Comparison of ENCODE assay signal across 24 mouse cellular contexts in the genomic region with DNA sequence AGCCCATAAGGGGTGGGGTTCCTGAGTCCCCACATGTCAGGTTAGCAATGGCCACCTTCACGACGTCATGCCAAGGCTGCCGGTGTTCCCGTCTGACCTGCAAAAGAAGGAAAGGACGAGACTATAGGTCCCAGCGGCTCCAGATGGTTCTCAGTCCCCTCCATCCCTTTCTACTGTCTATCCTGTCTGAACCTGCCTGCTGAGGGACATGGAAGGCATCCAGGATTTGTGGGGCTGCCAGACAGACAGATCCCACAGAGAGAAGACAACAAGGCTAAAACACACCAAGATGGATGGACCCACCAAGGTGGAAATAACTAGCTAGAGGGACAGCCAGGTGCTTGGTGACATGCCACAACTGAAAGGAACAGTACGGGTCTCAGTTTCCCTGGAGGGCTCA.
A peak's percentile ranks its signal among the peaks of the same experiment; 100 is the strongest.
DNase-seq lines count a peak whose midpoint lies in the region; ATAC-seq and TF ChIP-seq lines count a peak whose summit lies in the region.
"Had no signal": no experiment of that assay in that cellular context is flagged by ENCODE, and none has a peak within 500 bp of the region (broad histone marks: within the 10 kb centered on the region; RNA-seq: fewer than 3 reads in every experiment).

No protein-coding gene starts in this region.

- 15% methylated on average over 7 of the region's 7 CpGs for whole genome bisulfite sequencing in cerebellum, adult 2 months
- 82% methylated on average over 7 of the region's 7 CpGs for WGBS in embryonic facial prominence, embryonic 10.5 days
- 88% methylated on average over 7 of the region's 7 CpGs for WGBS in liver, embryonic 12.5 days (ENCODE audit: insufficient replicate concordance)

- H3K36me3 ChIP-seq in embryonic facial prominence, embryonic 10.5 days (replicated peaks), result 0 out of 2 replicates have a peak, but pooled peaks cover 2% of the 10 kb centered on the region
- H3K36me3 ChIP-seq in liver, embryonic 12.5 days, result peaks cover 13% of the 10 kb centered on the region; the same call in 1 of the 2 replicates
- H3K36me3 ChIP-seq: forebrain, embryonic 15.5 days; intestine, embryonic 15.5 days had no signal

- no peaks in the 10 kb centered on the region for H3K27me3 ChIP-seq in cerebellum, adult 2 months (ENCODE audit: control insufficient read depth, insufficient read depth, low read length)
- no peaks in the 10 kb centered on the region for H3K27me3 ChIP-seq in embryonic facial prominence, embryonic 10.5 days (replicated peaks; ENCODE audit: low read depth, poor library complexity, severe bottlenecking)
- H3K27me3 ChIP-seq in liver, embryonic 12.5 days (replicated peaks), result no peaks in the 10 kb centered on the region
- H3K27me3 ChIP-seq: embryonic facial prominence, embryonic 13.5 days; forebrain, embryonic 12.5 days; forebrain, embryonic 15.5 days; heart, embryonic 13.5 days; intestine, embryonic 15.5 days had no signal

- peak; percentile 49 to 56 for DNase-seq in cerebellum, adult 2 months
- peak; percentile 68 for DNase-seq in cerebellum, adult 9-10 months
- peak; percentile 45 to 52 for DNase-seq in cerebellum, postnatal 10 days
- no peak for DNase-seq in embryonic facial prominence, embryonic 10.5 days (ENCODE audit: low spot score)
- DNase-seq in frontal cortex, postnatal 36 days (ENCODE audit: low spot score in 2 of 2), result no peak
- DNase-seq in embryo, embryonic 9.5 days (ENCODE audit: extremely low spot score), result no peak
- DNase-seq: adrenal gland, adult 2 months; adrenal gland, postnatal 36 days; gastrocnemius, postnatal 10 days; gastrocnemius, postnatal 36 days; heart, adult 2 months; heart, postnatal 14 days; heart, postnatal 4 days; kidney, adult 11 months; kidney, adult 9 months had no signal

- no peak for ATAC-seq in cerebellum, adult (ENCODE audit: insufficient number of reproducible peaks, low FRiP score, low TSS enrichment)
- no peak for ATAC-seq in liver, embryonic 12.5 days
- ATAC-seq: forebrain, embryonic 15.5 days had no signal

- no peak for TF ChIP-seq CTCF in cerebellum, adult 2 months (IDR thresholded peaks at IDR 0.05; ENCODE audit: borderline replicate concordance, insufficient read depth, low read depth, low read length)

- H3K4me2 ChIP-seq in liver, embryonic 12.5 days, result no peak overlapping the region
- H3K4me2 ChIP-seq: embryonic facial prominence, embryonic 13.5 days; forebrain, embryonic 12.5 days; forebrain, embryonic 15.5 days; heart, embryonic 13.5 days; intestine, embryonic 15.5 days had no signal

- H3K9me3 ChIP-seq in embryonic facial prominence, embryonic 10.5 days, result no peaks in the 10 kb centered on the region
- H3K9me3 ChIP-seq in liver, embryonic 12.5 days (replicated peaks), result no peaks in the 10 kb centered on the region
- H3K9me3 ChIP-seq: embryonic facial prominence, embryonic 13.5 days; forebrain, embryonic 12.5 days; forebrain, embryonic 15.5 days; heart, embryonic 10.5 days; heart, embryonic 13.5 days; intestine, embryonic 15.5 days had no signal

- H3K9ac ChIP-seq in liver, embryonic 12.5 days, result no peak overlapping the region
- H3K9ac ChIP-seq: forebrain, embryonic 12.5 days; forebrain, embryonic 15.5 days; heart, embryonic 13.5 days; intestine, embryonic 15.5 days had no signal

- peaks cover 35% of the 10 kb centered on the region for H3K4me1 ChIP-seq in cerebellum, adult 2 months (ENCODE audit: control insufficient read depth, insufficient read depth, low read length)
- peaks cover 65% of the 10 kb centered on the region for H3K4me1 ChIP-seq in embryonic facial prominence, embryonic 10.5 days
- H3K4me1 ChIP-seq in liver, embryonic 12.5 days, result peaks cover 48% of the 10 kb centered on the region

- H3K27ac ChIP-seq in cerebellum, adult 2 months (ENCODE audit: insufficient read depth, low read length), result no peak overlapping the region
- H3K27ac ChIP-seq in embryonic facial prominence, embryonic 10.5 days (replicated peaks), result peak overlapping the region; percentile 57
- no peak overlapping the region for H3K27ac ChIP-seq in liver, embryonic 12.5 days
- H3K27ac ChIP-seq: forebrain, embryonic 12.5 days; forebrain, embryonic 15.5 days; heart, adult 2 months; heart, embryonic 10.5 days; heart, embryonic 13.5 days; intestine, embryonic 15.5 days had no signal

- no peak for TF ChIP-seq POLR2A in cerebellum, adult 2 months (IDR thresholded peaks at IDR 0.05; ENCODE audit: borderline replicate concordance, insufficient read depth, low read length)

- no peak overlapping the region for H3K4me3 ChIP-seq in cerebellum, adult 2 months (replicated peaks; ENCODE audit: insufficient read depth, low read depth, low read length)
- no peak overlapping the region for H3K4me3 ChIP-seq in embryonic facial prominence, embryonic 10.5 days
- no peak overlapping the region for H3K4me3 ChIP-seq in liver, embryonic 12.5 days
- H3K4me3 ChIP-seq: embryonic facial prominence, embryonic 13.5 days; erythroblast, embryonic 14.5 days; forebrain, embryonic 12.5 days; forebrain, embryonic 15.5 days; heart, adult 2 months; heart, embryonic 10.5 days; heart, embryonic 13.5 days; intestine, embryonic 15.5 days had no signal

Comparison
In these comparisons a context has a peak if more than half of its experiments do, and no peak if none do; other contexts are left out.
1. DNase-seq: peak in cerebellum, adult 2 months (2 of 2), cerebellum, adult 9-10 months (single experiment) and cerebellum, postnatal 10 days (2 of 2); none in embryonic facial prominence, embryonic 10.5 days (single experiment), frontal cortex, postnatal 36 days (0 of 2) and embryo, embryonic 9.5 days (single experiment).